Mouse (Mus musculus): Measurements from ENCODE around the gene Grik2. TPM values are rescaled to one million over a fixed set of nuclear protein-coding genes. Genes with fewer than 3 reads are reported as not detected.
"Not testable (repeated sequence)": the region's sequence is repeated elsewhere in the genome, so short reads cannot be mapped to it uniquely, and the experiment has no call there.

Gene Grik2
- polyA plus RNA-seq, 1 experiment from 2014 or later: 0.08 TPM

- WGBS (ENCODE audit: insufficient replicate concordance): 44% methylated on average over 2 of the region's 2 CpGs
- Histone ChIP-seq H3K9ac (no peak overlapping the region), H3K4me2 (no peak overlapping the region), H3K36me3 (no peaks in the 10 kb centered on the region), H3K4me3 (replicated peaks) (no peak overlapping the region), H3K27ac (no peak overlapping the region), H3K9me3 (replicated peaks) (no peaks in the 10 kb centered on the region), H3K27me3 (no peaks in the 10 kb centered on the region), H3K4me1 (replicated peaks) (no peaks in the 10 kb centered on the region)
- ATAC-seq (ENCODE audit: low read depth) (no peak), DNase-seq (no peak)
Observed at GRCm38 (mm10) chr10:49256247-49256939, 532.2 kb downstream of the Grik2 start.

DNA sequence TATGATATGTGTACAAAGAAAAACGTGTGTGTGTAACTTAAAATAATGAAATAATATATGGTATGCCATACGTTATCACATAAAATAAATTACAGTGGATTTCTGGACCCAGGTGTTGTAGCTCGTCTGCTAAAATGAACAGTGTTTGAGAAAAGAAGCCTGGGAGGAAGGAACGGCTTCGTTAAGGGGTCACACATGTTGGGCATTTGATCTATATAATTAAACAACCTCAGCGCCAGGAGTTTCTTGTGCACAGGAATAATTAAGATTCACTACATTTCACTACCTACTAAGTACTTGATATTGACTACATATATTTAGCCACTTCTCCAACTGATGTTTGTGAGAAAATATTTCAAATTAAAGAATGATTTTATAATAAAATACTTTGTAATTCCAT is 551.2 kb downstream of the Grik2 start:
- not testable (repeated sequence) for H3K27me3 ChIP-seq; H3K4me2 ChIP-seq; H3K4me1 ChIP-seq (replicated peaks); H3K36me3 ChIP-seq; ATAC-seq (ENCODE audit: low read depth); H3K9ac ChIP-seq; H3K4me3 ChIP-seq (replicated peaks); DNase-seq; H3K27ac ChIP-seq; H3K9me3 ChIP-seq (replicated peaks)
- WGBS (ENCODE audit: insufficient replicate concordance): 64% methylated on average over 6 of the region's 6 CpGs

GRCm38 (mm10) chr10:49236844-49237243 is 551.7 kb downstream of the Grik2 start:
- H3K27me3 ChIP-seq; H3K4me2 ChIP-seq; H3K4me1 ChIP-seq (replicated peaks); H3K36me3 ChIP-seq; H3K9ac ChIP-seq; DNase-seq; ATAC-seq (ENCODE audit: low read depth); H3K27ac ChIP-seq; H3K4me3 ChIP-seq (replicated peaks); H3K9me3 ChIP-seq (replicated peaks): not testable (repeated sequence)

- WGBS (ENCODE audit: insufficient replicate concordance): 55% methylated on average over 1 of the region's 1 CpGs
- Histone ChIP-seq H3K4me2 (no peak overlapping the region), H3K4me1 (replicated peaks) (no peaks in the 10 kb centered on the region), H3K36me3 (no peaks in the 10 kb centered on the region), H3K9me3 (replicated peaks) (no peaks in the 10 kb centered on the region), H3K27me3 (no peaks in the 10 kb centered on the region), H3K4me3 (replicated peaks) (no peak overlapping the region), H3K27ac (no peak overlapping the region), H3K9ac (no peak overlapping the region)
- DNase-seq: no peak
- no peak for ATAC-seq (ENCODE audit: low read depth)
Observed at GRCm38 (mm10) chr10:49220096-49220495, 568.5 kb downstream of the Grik2 start.

GRCm38 (mm10) chr10:49219631-49220030 is 568.9 kb downstream of the Grik2 start:
- no peak overlapping the region for H3K9ac ChIP-seq
- no peak overlapping the region for H3K4me2 ChIP-seq
- H3K4me3 ChIP-seq (replicated peaks): no peak overlapping the region
- no peaks in the 10 kb centered on the region for H3K36me3 ChIP-seq
- WGBS (ENCODE audit: insufficient replicate concordance): 41% methylated on average over 3 of the region's 3 CpGs
- H3K4me1 ChIP-seq (replicated peaks): no peaks in the 10 kb centered on the region
- H3K27me3 ChIP-seq: no peaks in the 10 kb centered on the region
- DNase-seq: no peak
- H3K9me3 ChIP-seq (replicated peaks): no peaks in the 10 kb centered on the region
- H3K27ac ChIP-seq: no peak overlapping the region
- ATAC-seq (ENCODE audit: low read depth): no peak

DNA sequence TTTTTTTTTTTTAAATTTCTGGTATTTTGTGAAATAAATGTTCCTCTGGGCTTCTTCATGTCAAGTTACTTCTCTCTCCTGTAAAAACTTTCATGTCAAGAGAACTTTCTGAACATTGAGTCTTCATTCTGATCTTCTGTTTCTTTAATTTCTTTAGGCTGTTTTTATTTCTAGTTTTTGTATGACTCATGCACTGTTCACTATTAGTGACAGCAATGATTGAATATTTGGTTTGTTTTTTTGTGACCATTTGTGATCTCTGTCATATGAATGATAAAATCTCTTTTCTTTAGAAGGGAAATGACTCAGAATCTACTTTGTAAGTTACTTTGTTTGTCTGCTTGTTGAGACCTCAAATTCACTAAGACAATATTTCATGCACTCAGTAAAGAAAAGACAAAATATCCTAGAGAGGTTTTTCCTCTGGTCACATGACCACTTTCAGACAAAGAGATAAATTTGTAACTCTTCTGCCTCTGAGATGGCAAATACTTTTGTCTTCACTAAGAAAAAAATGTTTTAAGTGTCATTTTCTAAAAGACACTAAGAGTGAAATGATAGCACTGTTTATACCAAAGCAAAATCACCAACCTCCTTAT is 596.7 kb downstream of the Grik2 start:
- no peak overlapping the region for H3K9ac ChIP-seq
- H3K4me2 ChIP-seq: no peak overlapping the region
- DNase-seq (no peak), ATAC-seq (ENCODE audit: low read depth) (no peak)
- H3K36me3 ChIP-seq: no peaks in the 10 kb centered on the region
- no peak overlapping the region for H3K27ac ChIP-seq
- no peaks in the 10 kb centered on the region for H3K4me1 ChIP-seq (replicated peaks)
- H3K9me3 ChIP-seq (replicated peaks): no peaks in the 10 kb centered on the region
- no peak overlapping the region for H3K4me3 ChIP-seq (replicated peaks)
- H3K27me3 ChIP-seq: no peaks in the 10 kb centered on the region

GRCm38 (mm10) chr10:49191291-49191690 is 597.3 kb downstream of the Grik2 start:
- Histone ChIP-seq H3K36me3 (no peaks in the 10 kb centered on the region), H3K4me3 (replicated peaks) (no peak overlapping the region), H3K9me3 (replicated peaks) (no peaks in the 10 kb centered on the region), H3K9ac (no peak overlapping the region), H3K27me3 (no peaks in the 10 kb centered on the region), H3K27ac (no peak overlapping the region), H3K4me1 (replicated peaks) (no peaks in the 10 kb centered on the region), H3K4me2 (no peak overlapping the region)
- ATAC-seq (ENCODE audit: low read depth) (no peak), DNase-seq (no peak)
- WGBS (ENCODE audit: insufficient replicate concordance): 60% methylated on average over 1 of the region's 1 CpGs

GRCm38 (mm10) chr10:49154134-49154533 is 634.4 kb downstream of the Grik2 start:
- Histone ChIP-seq H3K27me3 (no peaks in the 10 kb centered on the region), H3K36me3 (no peaks in the 10 kb centered on the region), H3K4me1 (replicated peaks) (no peaks in the 10 kb centered on the region), H3K9me3 (replicated peaks) (no peaks in the 10 kb centered on the region), H3K9ac (no peak overlapping the region), H3K27ac (no peak overlapping the region), H3K4me3 (replicated peaks) (no peak overlapping the region), H3K4me2 (no peak overlapping the region)
- DNase-seq: no peak
- no peak for ATAC-seq (ENCODE audit: low read depth)
- 56% methylated on average over 4 of the region's 4 CpGs for WGBS (ENCODE audit: insufficient replicate concordance)

DNA sequence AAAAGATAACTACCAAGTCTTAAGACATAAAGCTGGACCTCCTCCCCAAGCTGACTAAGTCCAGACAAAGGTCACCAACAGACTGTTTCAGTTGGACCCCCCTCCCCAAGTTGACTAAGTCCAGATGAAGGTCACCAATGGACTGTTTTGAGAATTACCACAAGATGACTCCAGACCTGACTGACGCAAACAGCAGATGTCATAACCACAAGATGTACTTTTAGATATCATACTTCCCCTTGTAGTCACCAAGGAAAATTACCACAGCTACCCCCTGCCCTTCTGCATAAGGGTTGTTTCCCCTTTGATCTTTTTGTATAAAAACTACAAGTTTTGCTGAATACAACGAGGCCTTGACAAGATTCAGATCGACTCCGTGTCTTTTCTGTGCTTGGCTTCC is 637.1 kb downstream of the Grik2 start:
- not testable (repeated sequence) for H3K4me2 ChIP-seq; H3K9ac ChIP-seq; H3K27me3 ChIP-seq; H3K36me3 ChIP-seq; ATAC-seq (ENCODE audit: low read depth); DNase-seq; H3K27ac ChIP-seq; H3K4me1 ChIP-seq (replicated peaks); H3K4me3 ChIP-seq (replicated peaks); H3K9me3 ChIP-seq (replicated peaks)
- WGBS (ENCODE audit: insufficient replicate concordance): 63% methylated on average over 4 of the region's 4 CpGs

DNA sequence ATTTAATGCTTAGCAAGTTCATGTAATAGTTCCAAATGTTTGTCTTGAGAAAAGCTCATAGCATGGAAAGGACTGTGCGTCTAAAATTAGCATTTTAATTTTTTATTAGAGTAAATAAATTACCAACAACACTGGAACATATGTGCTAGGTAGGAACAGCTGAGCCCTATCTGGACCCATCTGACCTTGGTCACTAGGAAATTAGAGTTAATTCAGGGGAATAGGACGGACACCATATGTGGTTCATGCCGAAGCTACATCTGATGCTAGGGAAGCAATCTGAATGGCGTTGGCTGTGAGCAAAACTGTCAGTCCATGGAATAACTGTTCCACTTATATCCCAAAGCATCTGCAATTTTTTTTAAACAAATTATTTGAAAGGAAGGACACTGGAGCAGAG is 638.9 kb downstream of the Grik2 start:
- no peaks in the 10 kb centered on the region for H3K27me3 ChIP-seq
- H3K4me2 ChIP-seq: no peak overlapping the region
- DNase-seq: no peak
- no peaks in the 10 kb centered on the region for H3K9me3 ChIP-seq (replicated peaks)
- 77% methylated on average over 4 of the region's 4 CpGs for WGBS (ENCODE audit: insufficient replicate concordance)
- H3K27ac ChIP-seq: no peak overlapping the region
- no peak overlapping the region for H3K9ac ChIP-seq
- H3K4me3 ChIP-seq (replicated peaks): no peak overlapping the region
- no peaks in the 10 kb centered on the region for H3K36me3 ChIP-seq
- H3K4me1 ChIP-seq (replicated peaks): no peaks in the 10 kb centered on the region
- no peak for ATAC-seq (ENCODE audit: low read depth)

DNA sequence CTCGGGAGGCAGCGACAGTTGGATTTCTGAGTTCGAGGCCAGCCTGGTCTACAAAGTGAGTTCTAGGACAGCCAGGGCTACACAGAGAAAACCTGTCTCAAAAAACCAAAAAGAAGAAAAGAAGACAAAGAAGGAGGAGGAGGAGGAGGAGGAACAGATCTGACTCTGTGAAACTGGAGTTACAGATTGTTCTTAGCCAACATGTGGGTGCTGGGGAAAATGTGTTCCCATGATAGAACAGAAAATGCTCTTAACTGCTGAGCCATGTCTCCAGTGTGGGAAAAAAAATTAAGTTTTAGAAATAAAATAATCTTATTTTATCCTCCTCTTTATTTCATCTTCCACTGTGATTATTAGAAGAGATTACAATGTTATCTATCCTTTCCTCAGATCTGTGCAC is 645.9 kb downstream of the Grik2 start:
- DNase-seq (no peak), ATAC-seq (ENCODE audit: low read depth) (no peak)
- Histone ChIP-seq H3K36me3 (no peaks in the 10 kb centered on the region), H3K27me3 (no peaks in the 10 kb centered on the region), H3K4me2 (no peak overlapping the region), H3K9ac (no peak overlapping the region), H3K9me3 (replicated peaks) (no peaks in the 10 kb centered on the region), H3K4me1 (replicated peaks) (no peaks in the 10 kb centered on the region), H3K27ac (no peak overlapping the region), H3K4me3 (replicated peaks) (no peak overlapping the region)
- WGBS (ENCODE audit: insufficient replicate concordance): 73% methylated on average over 3 of the region's 3 CpGs

GRCm38 (mm10) chr10:49136816-49137215 is 651.8 kb downstream of the Grik2 start:
- Histone ChIP-seq H3K4me2 (no peak overlapping the region), H3K27me3 (no peaks in the 10 kb centered on the region), H3K9ac (no peak overlapping the region), H3K4me1 (replicated peaks) (no peaks in the 10 kb centered on the region), H3K36me3 (no peaks in the 10 kb centered on the region), H3K9me3 (replicated peaks) (no peaks in the 10 kb centered on the region), H3K27ac (no peak overlapping the region), H3K4me3 (replicated peaks) (no peak overlapping the region)
- ATAC-seq (ENCODE audit: low read depth) (no peak), DNase-seq (no peak)

Data from liver, embryonic 13.5 days (tissue).